Mouse (Mus musculus) MEL (cell line): ENCODE measurements around the gene Msantd1.
A peak's percentile ranks its signal among the peaks of the same experiment; 100 is the strongest.

Source experiments
- CTCF ChIP-seq, 3 experiments: IDR thresholded peaks in 2 of 3; conservative IDR thresholded peaks in 1 of 3; 2 replicates each; pipeline ENCODE4 v1.5.1; 2011 to 2012; ENCODE audit warnings: low read length in 3 of 3, low read depth in 2 of 3, mild to moderate bottlenecking in 2 of 3, improper control_type of control experiment in 1 of 3, inconsistent platforms in 1 of 3, mixed read lengths in 1 of 3, moderate library complexity in 1 of 3; ENCODE audit not compliant: control insufficient read depth in 1 of 3, insufficient read depth in 1 of 3, poor library complexity in 1 of 3, severe bottlenecking in 1 of 3
- HCFC1 ChIP-seq: IDR thresholded peaks from 2 replicates; pipeline ENCODE4 v1.6.1; 2012; ENCODE audit warnings: low read depth, mild to moderate bottlenecking, inconsistent platforms, low read length, improper control_type of control experiment, moderate library complexity
- MAFK ChIP-seq: IDR thresholded peaks from 2 replicates; pipeline ENCODE4 v1.6.1; 2011; ENCODE audit warnings: low read depth, mild to moderate bottlenecking, low read length, improper control_type of control experiment, borderline replicate concordance
- MAZ ChIP-seq: IDR thresholded peaks from 2 replicates; pipeline ENCODE4 v1.6.1; 2012; ENCODE audit warnings: low read depth, mild to moderate bottlenecking, inconsistent platforms, low read length, improper control_type of control experiment
- POLR2A ChIP-seq, 2 experiments: IDR thresholded peaks; 2 replicates each; pipeline ENCODE4 v1.6.1; 2011 to 2012; ENCODE audit warnings: low read length in 2 of 2, mild to moderate bottlenecking in 2 of 2, control low read depth in 1 of 2, improper control_type of control experiment in 1 of 2, low read depth in 1 of 2, moderate library complexity in 1 of 2; ENCODE audit not compliant: control insufficient read depth in 1 of 2, insufficient read depth in 1 of 2, poor library complexity in 1 of 2
- POLR2AphosphoS5 ChIP-seq: IDR thresholded peaks from 2 replicates; pipeline ENCODE4 v1.6.1; 2012; ENCODE audit warnings: low read depth, borderline replicate concordance, mild to moderate bottlenecking, inconsistent platforms, low read length, moderate library complexity, mixed read lengths
- SMC3 ChIP-seq: IDR thresholded peaks from 2 replicates; pipeline ENCODE4 v1.6.1; 2011; ENCODE audit warnings: low read depth, low read length, improper control_type of control experiment

DNA sequence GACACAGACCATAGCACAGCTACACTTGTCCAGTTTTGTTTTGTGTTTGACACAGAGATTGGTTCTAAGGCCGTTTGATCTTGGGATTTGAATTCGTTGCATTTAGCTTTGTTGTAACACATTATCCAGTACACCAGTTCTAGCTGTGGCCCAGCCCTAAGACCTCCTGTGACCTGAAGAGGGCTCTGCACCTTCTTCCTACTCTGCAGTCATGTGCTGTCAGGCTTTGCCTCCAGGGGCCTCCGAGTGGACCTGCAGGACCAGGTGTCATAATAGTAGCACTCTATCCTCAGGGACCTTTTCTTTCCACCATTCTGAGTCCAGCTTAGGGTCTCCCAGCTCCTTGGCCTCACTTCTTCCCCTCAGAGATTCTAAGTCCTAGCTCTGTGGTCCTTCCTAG lies 64.7 kb downstream of the Msantd1 start:
- TF ChIP-seq SMC3 (no peak), POLR2A (IDR thresholded peaks at IDR 0.05; ENCODE audit: control insufficient read depth in 1 of 2, insufficient read depth in 1 of 2, low read depth in 1 of 2, low read length in 2 of 2, poor library complexity in 1 of 2) (no peak), MAFK (no peak), CTCF (IDR thresholded peaks at IDR 0.05 in 2 of 3, conservative IDR thresholded peaks at IDR 0.05 in 1 of 3; ENCODE audit: control insufficient read depth in 1 of 3, insufficient read depth in 1 of 3, low read depth in 2 of 3, low read length in 3 of 3, poor library complexity in 1 of 3, severe bottlenecking in 1 of 3) (peak in 1 of 3 experiments; percentile 25; a peak in 2 of 6 replicates), HCFC1 (no peak), MAZ (no peak), POLR2AphosphoS5 (no peak)
